Mouse (Mus musculus) embryo, embryonic 10.5 days (tissue): ENCODE measurements at regions not wholly inside any gene's neighbourhood (a gene's known extent, or its start where the extent isn't known, plus 50 kb on each side); places are given as distances from the start of the nearest gene placed in this dataset.

ENCODE experiments used
- DNase-seq: peaks from one replicate; pipeline ENCODE4 v3.0.0-alpha.2; 2015; ENCODE audit warnings: low spot score

DNA sequence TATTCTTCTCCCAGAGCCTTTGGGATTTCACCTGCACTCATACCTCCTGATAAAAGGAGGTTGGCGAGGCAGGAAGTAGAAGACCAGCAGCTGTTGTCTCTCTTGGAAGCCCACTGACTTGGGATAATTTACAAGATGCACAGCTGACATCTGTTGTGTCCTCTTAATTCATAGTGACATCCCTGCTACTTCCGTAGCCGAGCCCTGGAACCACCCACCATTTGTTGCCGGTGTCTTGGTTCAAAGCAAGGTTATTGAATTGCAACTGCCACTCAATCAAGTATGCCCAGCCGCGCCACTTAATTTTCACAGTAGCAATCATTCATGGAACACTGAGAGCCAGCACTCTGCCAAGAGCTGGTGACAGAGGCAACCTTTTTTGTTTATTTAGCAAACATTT, 151.8 kb upstream of the Masp1 start:
- peak; percentile 9 for DNase-seq

DNA sequence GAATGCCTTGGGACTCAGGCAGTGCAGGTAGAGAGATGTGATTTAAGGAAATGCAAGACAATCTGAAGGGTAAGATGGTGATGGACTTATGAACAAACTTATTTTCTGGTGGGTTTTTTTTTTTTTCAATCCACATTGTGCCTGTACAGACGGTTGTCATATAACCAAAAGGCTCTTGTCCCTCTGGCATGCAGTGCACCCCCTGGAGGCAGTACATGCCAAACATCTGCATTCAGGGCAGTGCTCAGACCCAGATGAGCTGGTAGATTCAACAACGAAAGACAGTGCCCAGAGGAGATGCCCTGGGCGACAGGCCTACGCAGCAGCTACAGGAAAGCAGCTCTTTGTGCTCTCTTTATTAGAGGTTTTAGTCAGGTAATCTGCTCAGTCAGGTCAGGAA, 149.5 kb upstream of the Masp1 start:
- no peak for DNase-seq

DNA sequence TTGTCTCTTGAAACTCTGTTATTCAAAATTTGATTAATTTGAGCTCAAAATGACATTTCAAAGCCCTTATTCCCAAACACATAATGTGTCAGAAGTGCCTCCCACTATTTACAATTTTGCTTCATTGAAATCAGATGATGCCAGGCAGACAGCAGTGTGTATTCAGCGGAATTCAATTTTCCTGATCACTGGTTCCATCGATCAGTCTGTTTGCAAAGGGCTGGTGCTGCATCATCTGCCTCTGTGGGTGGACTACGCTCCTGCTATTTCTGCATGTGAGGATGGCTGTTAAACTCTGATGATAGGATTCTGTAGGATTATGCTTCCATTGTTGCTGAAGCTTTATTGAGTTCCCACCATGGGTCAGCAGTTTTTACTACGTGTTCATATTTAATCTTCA, 149.0 kb upstream of the Masp1 start:
- no peak for DNase-seq
